Mouse (Mus musculus): Measurements from ENCODE around the gene Apbb2. TPM values are rescaled to one million over a fixed set of nuclear protein-coding genes. Genes with fewer than 3 reads are reported as not detected.

Gene Apbb2
- polyA plus RNA-seq, 1 experiment from 2014 or later: 30.9 TPM

DNA sequence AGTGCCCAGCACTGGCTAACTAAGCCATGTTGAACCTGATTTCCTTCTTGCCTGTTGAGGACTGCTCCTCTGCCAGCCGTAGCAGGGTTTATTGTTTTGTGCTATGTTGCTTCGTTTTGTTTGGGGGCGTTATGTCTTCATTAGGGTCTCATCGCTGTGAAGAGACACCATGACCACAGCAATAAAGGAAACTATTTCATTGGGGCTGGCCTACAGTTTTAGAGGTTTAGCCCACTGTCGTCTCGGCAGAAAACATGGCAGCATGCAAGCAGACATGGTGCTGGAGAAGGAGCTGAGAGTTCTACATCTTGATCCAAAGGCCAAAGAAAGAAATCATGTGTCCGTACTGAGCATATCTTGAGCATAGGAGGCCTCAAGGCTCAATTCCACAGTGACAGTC lies 119.0 kb downstream of the Apbb2 start:
- H3K27me3 ChIP-seq (ENCODE audit: control insufficient read depth, insufficient read depth, low read length): no peaks in the 10 kb centered on the region
- H3K36me3 ChIP-seq (ENCODE audit: control insufficient read depth, insufficient read depth, low read length): no peaks in the 10 kb centered on the region
- H3K4me3 ChIP-seq (ENCODE audit: control insufficient read depth in 1 of 2, insufficient read depth in 1 of 2, low read depth in 1 of 2, low read length in 2 of 2): no peak overlapping the region
- 88% methylated on average over 7 of the region's 7 CpGs for WGBS
- no peak for ATAC-seq (ENCODE audit: insufficient number of reproducible peaks, insufficient read depth, low FRiP score, low read depth)
- no peak overlapping the region for H3K4me2 ChIP-seq (ENCODE audit: low read length)
- H3K9me3 ChIP-seq (ENCODE audit: control insufficient read depth, low read length): peaks cover 4% of the 10 kb centered on the region; the same call in 1 of the 2 replicates
- H3K27ac ChIP-seq (replicated peaks in 1 of 2; ENCODE audit: control insufficient read depth in 1 of 2, insufficient read depth in 1 of 2, low read depth in 2 of 2, low read length in 2 of 2): no peak overlapping the region
- peaks cover 25 to 40% of the 10 kb centered on the region in 2 experiments for H3K4me1 ChIP-seq (ENCODE audit: control insufficient read depth in 2 of 2, insufficient read depth in 2 of 2, low read length in 2 of 2)
- no peak overlapping the region for H3K9ac ChIP-seq (ENCODE audit: low read length)

DNA sequence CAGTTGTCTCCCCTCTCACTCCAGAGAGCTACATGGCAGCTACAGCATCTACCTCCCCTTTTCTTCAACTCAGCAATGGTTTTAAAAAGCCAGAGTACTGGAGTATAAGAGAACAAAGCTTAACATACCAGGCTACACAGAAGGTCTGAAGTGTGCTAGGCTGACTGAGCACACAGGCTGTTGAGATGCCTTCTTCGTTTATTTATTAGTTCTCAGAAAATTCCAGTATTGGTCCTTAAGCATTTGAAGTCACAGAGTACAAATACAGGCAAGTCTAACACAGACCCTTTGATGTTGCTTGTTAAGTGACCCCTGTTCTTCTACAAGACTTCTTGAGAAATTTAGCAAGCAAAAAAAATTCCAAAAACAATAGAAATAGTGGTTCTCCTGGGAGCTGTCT lies 120.4 kb downstream of the Apbb2 start:
- WGBS: 73% methylated on average over 1 of the region's 1 CpGs
- no peak overlapping the region for H3K9ac ChIP-seq (ENCODE audit: low read length)

DNA sequence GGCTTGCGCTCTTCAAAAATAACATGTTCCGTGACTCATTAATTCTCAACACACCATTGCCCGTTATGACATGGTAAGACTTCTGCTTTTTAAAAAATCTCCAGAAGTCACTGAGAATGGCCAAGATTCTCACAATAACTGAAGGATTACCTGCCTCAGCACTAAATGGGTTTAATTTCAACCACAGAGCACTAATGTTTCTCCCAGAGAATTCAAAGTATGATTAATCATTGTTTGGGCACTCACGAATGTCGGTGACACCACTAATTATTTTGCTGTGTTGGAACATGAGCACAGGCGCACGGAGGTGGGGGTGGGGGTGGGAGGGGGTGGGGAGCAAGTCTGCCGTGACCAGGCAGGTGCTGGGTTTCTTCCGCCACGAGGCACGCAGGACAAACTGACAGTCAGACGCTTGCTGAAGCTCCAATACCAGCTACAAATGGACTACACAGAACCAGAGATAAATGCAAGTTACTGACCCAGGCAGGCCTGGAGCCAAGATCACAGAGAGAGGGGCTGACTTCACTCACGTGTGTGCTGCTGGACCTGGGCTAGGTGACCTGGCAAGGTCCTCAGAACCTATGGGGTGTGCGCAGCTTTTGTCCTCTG lies 121.0 kb downstream of the Apbb2 start:
- Histone ChIP-seq H3K4me2 (ENCODE audit: low read length) (no peak overlapping the region), H3K27me3 (ENCODE audit: control insufficient read depth, insufficient read depth, low read length) (no peaks in the 10 kb centered on the region)

More for the DNA sequence above, 120.4 kb downstream of the Apbb2 start:
- Histone ChIP-seq H3K4me2 (ENCODE audit: low read length) (no peak overlapping the region), H3K36me3 (ENCODE audit: control insufficient read depth, insufficient read depth, low read length) (no peaks in the 10 kb centered on the region), H3K27ac (replicated peaks in 1 of 2; ENCODE audit: control insufficient read depth in 1 of 2, insufficient read depth in 1 of 2, low read depth in 2 of 2, low read length in 2 of 2) (no peak overlapping the region), H3K9me3 (ENCODE audit: control insufficient read depth, low read length) (peaks cover 4% of the 10 kb centered on the region; the same call in 1 of the 2 replicates), H3K4me3 (ENCODE audit: control insufficient read depth in 1 of 2, insufficient read depth in 1 of 2, low read depth in 1 of 2, low read length in 2 of 2) (no peak overlapping the region), H3K4me1 (ENCODE audit: control insufficient read depth in 2 of 2, insufficient read depth in 2 of 2, low read length in 2 of 2) (peaks cover 14 to 28% of the 10 kb centered on the region in 2 experiments), H3K27me3 (ENCODE audit: control insufficient read depth, insufficient read depth, low read length) (no peaks in the 10 kb centered on the region)
- ATAC-seq (ENCODE audit: insufficient number of reproducible peaks, insufficient read depth, low FRiP score, low read depth): no peak

DNA sequence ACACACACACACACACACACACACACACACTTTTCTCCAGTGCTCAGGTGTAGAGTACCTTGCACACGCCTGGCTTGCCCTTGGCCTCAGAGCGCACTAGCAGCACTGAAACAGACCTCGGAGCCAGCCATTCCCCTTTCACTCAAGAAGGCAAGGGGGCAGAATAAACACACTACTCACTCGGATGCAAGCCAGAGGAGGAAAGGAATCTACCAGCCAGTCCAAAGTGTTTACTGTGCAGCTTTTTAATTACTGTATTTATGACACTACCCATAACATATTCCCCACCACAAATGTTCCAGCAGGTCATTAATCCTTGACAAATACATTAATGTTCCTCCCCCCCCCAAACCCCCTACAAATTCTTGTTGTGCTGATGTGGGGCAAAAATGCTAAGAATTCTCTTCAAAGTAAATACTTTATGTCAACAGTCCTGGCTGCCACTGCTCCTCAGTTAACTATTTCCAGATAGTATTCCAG lies 121.7 kb downstream of the Apbb2 start:
- Histone ChIP-seq H3K9me3 (ENCODE audit: control insufficient read depth, low read length) (peaks cover 4% of the 10 kb centered on the region; the same call in 1 of the 2 replicates), H3K9ac (ENCODE audit: low read length) (no peak overlapping the region), H3K4me2 (ENCODE audit: low read length) (no peak overlapping the region), H3K27me3 (ENCODE audit: control insufficient read depth, insufficient read depth, low read length) (no peaks in the 10 kb centered on the region), H3K36me3 (ENCODE audit: control insufficient read depth, insufficient read depth, low read length) (no peaks in the 10 kb centered on the region), H3K4me3 (ENCODE audit: control insufficient read depth in 1 of 2, insufficient read depth in 1 of 2, low read depth in 1 of 2, low read length in 2 of 2) (no peak overlapping the region), H3K27ac (replicated peaks in 1 of 2; ENCODE audit: control insufficient read depth in 1 of 2, insufficient read depth in 1 of 2, low read depth in 2 of 2, low read length in 2 of 2) (no peak overlapping the region), H3K4me1 (ENCODE audit: control insufficient read depth in 2 of 2, insufficient read depth in 2 of 2, low read length in 2 of 2) (peaks cover 12 to 29% of the 10 kb centered on the region in 2 experiments)
- WGBS: 33% methylated on average over 4 of the region's 4 CpGs
- ATAC-seq (ENCODE audit: insufficient number of reproducible peaks, insufficient read depth, low FRiP score, low read depth): no peak

More for the DNA sequence above, 121.0 kb downstream of the Apbb2 start:
- H3K9me3 ChIP-seq (ENCODE audit: control insufficient read depth, low read length): peaks cover 4% of the 10 kb centered on the region; the same call in 1 of the 2 replicates
- no peak for ATAC-seq (ENCODE audit: insufficient number of reproducible peaks, insufficient read depth, low FRiP score, low read depth)
- WGBS: 58% methylated on average over 14 of the region's 14 CpGs
- H3K4me3 ChIP-seq (ENCODE audit: control insufficient read depth in 1 of 2, insufficient read depth in 1 of 2, low read depth in 1 of 2, low read length in 2 of 2): no peak overlapping the region
- H3K9ac ChIP-seq (ENCODE audit: low read length): no peak overlapping the region
- no peaks in the 10 kb centered on the region for H3K36me3 ChIP-seq (ENCODE audit: control insufficient read depth, insufficient read depth, low read length)
- no peak overlapping the region for H3K27ac ChIP-seq (replicated peaks in 1 of 2; ENCODE audit: control insufficient read depth in 1 of 2, insufficient read depth in 1 of 2, low read depth in 2 of 2, low read length in 2 of 2)
- H3K4me1 ChIP-seq (ENCODE audit: control insufficient read depth in 2 of 2, insufficient read depth in 2 of 2, low read length in 2 of 2): peaks cover 12 to 26% of the 10 kb centered on the region in 2 experiments

DNA sequence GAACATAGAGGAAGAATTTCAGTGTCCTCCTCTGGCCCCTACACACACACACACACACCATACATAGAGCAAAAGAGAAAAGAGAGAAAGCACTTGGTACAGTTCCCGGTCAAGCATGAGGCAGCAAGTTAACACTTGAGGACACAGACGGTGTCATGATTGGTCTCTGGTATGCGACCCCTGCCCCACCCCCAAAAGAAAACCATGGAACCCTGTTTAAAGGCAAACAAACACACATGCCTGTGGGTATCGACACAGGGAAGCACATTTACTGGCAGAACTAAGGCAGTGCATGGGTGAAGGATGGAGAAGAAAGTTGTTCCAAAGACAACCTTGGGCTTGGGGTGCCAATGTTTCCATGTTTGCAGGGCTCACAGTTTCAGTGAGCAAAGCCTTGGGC lies 123.9 kb downstream of the Apbb2 start:
- H3K9me3 ChIP-seq (ENCODE audit: control insufficient read depth, low read length): no peaks in the 10 kb centered on the region
- ATAC-seq (ENCODE audit: insufficient number of reproducible peaks, insufficient read depth, low FRiP score, low read depth): no peak
- H3K27ac ChIP-seq (replicated peaks in 1 of 2; ENCODE audit: control insufficient read depth in 1 of 2, insufficient read depth in 1 of 2, low read depth in 2 of 2, low read length in 2 of 2): no peak overlapping the region
- H3K9ac ChIP-seq (ENCODE audit: low read length): no peak overlapping the region
- no peak overlapping the region for H3K4me3 ChIP-seq (ENCODE audit: control insufficient read depth in 1 of 2, insufficient read depth in 1 of 2, low read depth in 1 of 2, low read length in 2 of 2)
- H3K36me3 ChIP-seq (ENCODE audit: control insufficient read depth, insufficient read depth, low read length): no peaks in the 10 kb centered on the region
- WGBS: 54% methylated on average over 4 of the region's 4 CpGs
- peaks cover 12 to 29% of the 10 kb centered on the region in 2 experiments for H3K4me1 ChIP-seq (ENCODE audit: control insufficient read depth in 2 of 2, insufficient read depth in 2 of 2, low read length in 2 of 2)
- no peaks in the 10 kb centered on the region for H3K27me3 ChIP-seq (ENCODE audit: control insufficient read depth, insufficient read depth, low read length)
- H3K4me2 ChIP-seq (ENCODE audit: low read length): no peak overlapping the region

DNA sequence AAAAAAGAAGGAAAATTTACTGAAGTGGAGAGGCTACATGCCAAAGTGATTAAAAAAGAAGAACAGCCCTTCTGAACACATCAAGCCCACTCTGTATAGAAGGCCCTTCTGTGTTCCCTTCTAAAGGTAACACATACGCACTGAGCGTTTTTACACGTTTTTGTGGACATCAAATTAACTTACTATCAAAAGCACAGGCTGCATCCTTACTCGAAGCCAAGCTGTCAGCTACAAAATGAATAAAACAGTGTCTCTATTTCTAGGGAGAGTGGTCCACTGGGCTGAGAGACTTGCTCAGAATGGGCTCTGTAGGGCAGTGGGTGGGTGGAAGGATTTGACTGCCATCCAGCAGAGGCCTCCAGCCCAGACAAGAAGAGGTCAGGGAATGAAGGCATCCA lies 126.0 kb downstream of the Apbb2 start:
- Histone ChIP-seq H3K4me3 (ENCODE audit: control insufficient read depth in 1 of 2, insufficient read depth in 1 of 2, low read depth in 1 of 2, low read length in 2 of 2) (no peak overlapping the region), H3K4me2 (ENCODE audit: low read length) (no peak overlapping the region), H3K27ac (replicated peaks in 1 of 2; ENCODE audit: control insufficient read depth in 1 of 2, insufficient read depth in 1 of 2, low read depth in 2 of 2, low read length in 2 of 2) (no peak overlapping the region), H3K9me3 (ENCODE audit: control insufficient read depth, low read length) (no peaks in the 10 kb centered on the region), H3K9ac (ENCODE audit: low read length) (no peak overlapping the region), H3K4me1 (ENCODE audit: control insufficient read depth in 2 of 2, insufficient read depth in 2 of 2, low read length in 2 of 2) (peaks cover 10 to 25% of the 10 kb centered on the region in 2 experiments), H3K27me3 (ENCODE audit: control insufficient read depth, insufficient read depth, low read length) (no peaks in the 10 kb centered on the region), H3K36me3 (ENCODE audit: control insufficient read depth, insufficient read depth, low read length) (peaks cover 3% of the 10 kb centered on the region; the same call in 1 of the 2 replicates)
- WGBS: 79% methylated on average over 4 of the region's 4 CpGs
- no peak for ATAC-seq (ENCODE audit: insufficient number of reproducible peaks, insufficient read depth, low FRiP score, low read depth)

DNA sequence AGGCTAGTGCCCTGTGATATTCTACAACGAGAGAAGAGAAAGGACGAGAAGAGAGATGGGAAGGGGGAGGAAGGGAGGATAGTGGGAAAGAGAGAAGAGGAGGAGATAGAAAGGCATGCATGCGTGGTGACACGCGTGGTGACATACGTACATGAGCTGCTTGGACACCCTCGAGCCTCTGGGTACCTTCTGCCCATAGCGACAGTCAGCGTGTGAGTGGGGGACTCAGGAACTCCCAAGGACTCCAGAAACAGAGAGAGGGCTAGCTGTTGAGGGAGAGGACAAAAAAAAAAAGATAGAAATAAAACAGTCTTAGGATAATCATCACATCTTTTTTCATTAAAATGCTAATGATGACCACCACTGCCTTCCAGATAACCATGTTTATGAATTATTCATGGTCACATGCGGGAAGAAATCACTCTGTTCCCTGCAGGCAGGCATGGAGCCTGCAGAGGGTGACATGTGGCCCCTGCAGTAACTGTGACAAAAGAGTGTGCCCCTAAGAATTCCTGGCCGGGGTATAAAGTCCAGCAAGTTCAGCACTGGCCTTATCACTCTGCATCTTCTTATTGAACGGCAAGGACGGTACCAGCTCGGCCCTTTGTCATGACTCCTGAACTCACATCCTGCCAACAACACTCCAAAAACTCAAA lies 126.5 kb downstream of the Apbb2 start:
- H3K4me2 ChIP-seq (ENCODE audit: low read length): no peak overlapping the region
- H3K27ac ChIP-seq (replicated peaks in 1 of 2; ENCODE audit: control insufficient read depth in 1 of 2, insufficient read depth in 1 of 2, low read depth in 2 of 2, low read length in 2 of 2): no peak overlapping the region
- H3K9ac ChIP-seq (ENCODE audit: low read length): no peak overlapping the region
- H3K4me1 ChIP-seq (ENCODE audit: control insufficient read depth in 2 of 2, insufficient read depth in 2 of 2, low read length in 2 of 2): peaks cover 10 to 20% of the 10 kb centered on the region in 2 experiments
- H3K36me3 ChIP-seq (ENCODE audit: control insufficient read depth, insufficient read depth, low read length): peaks cover 3% of the 10 kb centered on the region; the same call in 1 of the 2 replicates
- no peak for ATAC-seq (ENCODE audit: insufficient number of reproducible peaks, insufficient read depth, low FRiP score, low read depth)
- H3K9me3 ChIP-seq (ENCODE audit: control insufficient read depth, low read length): no peaks in the 10 kb centered on the region
- H3K27me3 ChIP-seq (ENCODE audit: control insufficient read depth, insufficient read depth, low read length): no peaks in the 10 kb centered on the region
- 78% methylated on average over 14 of the region's 14 CpGs for WGBS
- H3K4me3 ChIP-seq (ENCODE audit: control insufficient read depth in 1 of 2, insufficient read depth in 1 of 2, low read depth in 1 of 2, low read length in 2 of 2): no peak overlapping the region

Measured in heart, embryonic 14.5 days (tissue).